Mouse (Mus musculus) Patski (cell line): ENCODE measurements around the gene Apoe. TPM values are rescaled to one million over a fixed set of nuclear protein-coding genes. Genes with fewer than 3 reads are reported as not detected.

Experiments used
- ATAC-seq: fragments of 100-300 bp; one replicate; pipeline ENCODE4 v1.8.0; 2021
- CTCF ChIA-PET: fragments of 350-600 bp; sonication (Branson Sonifier 250); formaldehyde crosslinking; loops from one replicate; lab custom pipeline; 2022; ENCODE audit warnings: inconsistent platforms; lab: Charles Lee
- POLR2A ChIA-PET: fragments of 350-600 bp; sonication (Branson Sonifier 250); formaldehyde crosslinking; loops from one replicate; lab custom pipeline; 2022; ENCODE audit warnings: antibody characterized with exemption, inconsistent platforms; lab: Charles Lee
- DNase-seq: peaks from one replicate; pipeline ENCODE4 v3.0.0-alpha.2; 2011; ENCODE audit warnings: low read depth, low spot score
- H3K27me3 ChIP-seq: fragments of 371-371 bp; one replicate; pipeline ENCODE4 v1.5.1; 2021
- CTCF ChIP-seq: fragments of 100-300 bp; IDR thresholded peaks from one replicate; pipeline ENCODE4 v1.5.1; 2021
- in situ Hi-C: fragments of 300-500 bp; cut with MboI; formaldehyde crosslinking; loops from 3 replicates; pipeline ENCODE4 v1.11.1; 2018; ENCODE audit warnings: low pct_unique_long_range_greater_than_20kb, mixed read lengths
- polyA plus RNA-seq: library from polyadenylated mRNA; unstranded; gene quantifications from one replicate; pipeline ENCODE4 v1.2.3, GENCODE M21; 2021

The Apoe gene
- polyA plus RNA-seq: 6.0 TPM

DNA sequence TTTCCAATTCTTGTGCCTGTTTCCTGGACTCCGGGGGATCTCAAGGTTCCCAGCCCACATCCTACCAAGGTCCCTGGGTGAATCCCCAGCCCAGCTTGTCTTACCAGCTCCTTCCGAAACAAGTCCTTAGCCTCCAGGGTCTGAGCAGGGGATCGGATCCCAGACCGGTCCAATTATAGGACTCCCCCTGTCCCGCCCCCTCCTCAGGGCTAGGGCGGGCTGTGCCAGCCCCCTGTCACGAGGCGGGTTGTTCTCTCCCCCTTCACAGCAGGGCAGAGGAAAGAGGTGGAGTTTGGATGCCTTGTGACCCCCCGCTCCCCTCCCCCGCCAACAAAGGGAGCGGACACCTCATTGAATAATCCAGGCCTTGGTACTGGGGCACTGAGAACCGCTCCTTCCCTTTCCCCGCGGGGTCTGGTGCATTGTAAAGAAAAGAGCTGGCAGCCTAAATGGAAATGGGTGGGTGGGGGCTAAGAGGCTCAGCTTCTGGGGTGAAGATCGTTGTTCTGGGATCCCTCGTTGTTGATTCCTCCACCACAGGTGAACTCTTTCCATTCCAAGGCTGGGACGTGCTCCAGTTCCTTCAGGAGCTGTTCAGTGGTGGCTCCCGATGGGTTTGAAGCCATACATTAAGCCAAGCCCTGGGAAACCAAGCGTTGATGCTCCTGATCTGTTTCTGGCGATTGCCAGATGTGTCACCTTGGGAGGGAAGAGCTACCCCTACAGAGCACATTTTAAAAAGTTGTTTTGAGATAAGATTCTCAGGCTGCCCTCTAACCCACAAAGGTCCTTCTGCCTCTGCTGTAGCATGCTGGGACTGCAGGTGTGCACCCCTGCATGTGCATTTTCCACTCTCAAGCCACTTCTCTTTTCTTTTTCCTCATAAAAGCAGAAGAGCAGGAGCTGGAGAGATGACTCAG lies at the start of gene Apoe:
Apoe (minus strand) TSS at position 282 of the 920 bp plus-strand sequence.
- DNase-seq: no peak
- in situ Hi-C loops: no loop called here
- CTCF ChIA-PET: interaction anchor here (1.0 to 10.2 kb wide), 3 partner anchors 21 to 191 kb away, joined by 3 to 120 read pairs (median 6); partner anchors contain the start of genes Apoc2 and Clptm1
- no peaks in the 10 kb centered on the region for H3K27me3 ChIP-seq
- no peak for TF ChIP-seq CTCF
- no peak for ATAC-seq
- POLR2A ChIA-PET: interaction anchor here (0.5 to 3.7 kb wide), 5 partner anchors 8 to 30 kb away, joined by 3 to 16 read pairs (median 4); no protein-coding TSS in a partner anchor

DNA sequence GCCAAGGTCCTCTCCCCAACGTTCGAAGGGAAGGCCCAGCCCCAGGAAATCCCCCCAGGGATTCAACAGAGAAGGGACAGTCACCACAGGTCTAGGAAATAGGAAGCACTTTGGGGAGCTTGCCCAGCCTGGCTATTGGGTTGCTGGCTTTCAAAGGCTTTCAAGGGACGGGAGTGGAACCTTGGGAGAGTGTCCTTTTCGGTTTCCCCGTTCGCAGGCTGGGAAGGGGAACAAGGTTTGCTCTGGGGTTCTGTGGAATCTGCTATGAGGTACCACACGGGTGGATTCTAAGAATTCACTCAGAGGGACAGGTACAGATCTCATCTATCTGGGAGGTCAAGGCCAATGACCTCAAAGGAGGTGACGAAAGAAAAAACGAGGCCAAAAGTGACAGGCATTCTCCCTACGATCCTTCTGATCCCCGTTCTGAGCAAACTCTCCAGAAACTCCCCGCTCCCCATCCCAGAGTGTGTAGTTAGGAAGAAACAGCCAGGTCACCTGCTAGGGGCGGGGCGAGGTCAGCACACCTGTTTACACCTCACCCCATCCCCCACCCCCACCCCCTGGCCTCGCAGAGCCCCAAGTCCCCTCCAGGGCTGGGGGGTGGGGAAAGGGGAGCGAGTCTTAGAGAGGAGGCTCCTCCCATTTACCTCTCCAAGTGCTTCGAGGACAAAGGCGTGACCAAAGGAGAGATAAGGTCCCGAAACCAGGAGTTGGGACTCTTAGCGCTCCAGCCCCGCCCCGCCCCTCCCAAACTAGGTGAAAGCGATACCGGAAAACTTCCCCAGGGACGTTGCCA lies 48.6 kb upstream of the Apoe start:
- no peaks in the 10 kb centered on the region for H3K27me3 ChIP-seq
- TF ChIP-seq CTCF: no peak
- no peak for DNase-seq
- POLR2A ChIA-PET: interaction anchor here (0.6 to 0.7 kb wide), 2 partner anchors 31 to 50 kb away, joined by 3 to 6 read pairs; no protein-coding TSS in a partner anchor
- no peak for ATAC-seq
- in situ Hi-C loops: no loop called here
- CTCF ChIA-PET: no interaction called here

DNA sequence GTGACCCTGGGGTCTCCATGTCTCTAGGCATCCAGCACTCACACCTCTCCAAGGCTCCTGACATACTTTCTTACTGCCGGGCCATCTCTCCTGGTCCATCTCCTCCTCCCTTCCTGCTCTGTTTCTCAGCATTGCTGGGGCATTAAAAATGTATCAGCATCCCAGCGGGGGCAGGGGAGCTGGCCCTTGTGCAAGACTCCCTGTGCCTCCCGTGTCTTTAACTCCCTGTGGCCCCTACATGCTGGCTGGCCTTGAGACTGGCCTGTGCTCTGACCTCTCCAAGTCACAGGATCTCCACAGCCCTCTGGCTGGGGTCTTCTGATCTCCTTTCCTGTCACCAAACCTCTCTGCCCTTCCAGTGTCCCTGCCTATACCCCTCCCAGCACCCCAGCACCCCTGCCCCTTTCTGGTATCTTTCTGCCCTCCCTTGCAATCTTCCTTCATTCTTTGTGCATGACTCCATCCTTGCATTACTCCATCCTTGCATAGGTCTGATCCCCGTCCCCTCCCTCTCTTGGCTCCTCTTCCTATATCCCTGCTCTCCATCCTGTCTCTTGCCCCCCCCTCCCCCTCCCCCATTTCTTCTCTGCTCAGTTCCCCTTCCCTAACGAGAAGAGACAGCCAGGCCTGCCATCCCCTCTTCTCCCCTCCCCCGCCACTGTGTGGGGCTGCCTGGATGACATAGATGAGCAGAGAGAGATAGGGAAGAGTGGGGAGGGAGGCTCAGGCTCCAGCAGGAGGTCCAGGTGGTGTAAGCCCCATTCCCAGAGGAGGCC lies 47.6 kb upstream of the Apoe start:
- ATAC-seq (peak; percentile 10), DNase-seq (no peak)
- ChIA-PET CTCF (no interaction called here), POLR2A (no interaction called here)
- in situ Hi-C loops: no loop called here
- TF ChIP-seq CTCF: no peak
- H3K27me3 ChIP-seq: no peaks in the 10 kb centered on the region

DNA sequence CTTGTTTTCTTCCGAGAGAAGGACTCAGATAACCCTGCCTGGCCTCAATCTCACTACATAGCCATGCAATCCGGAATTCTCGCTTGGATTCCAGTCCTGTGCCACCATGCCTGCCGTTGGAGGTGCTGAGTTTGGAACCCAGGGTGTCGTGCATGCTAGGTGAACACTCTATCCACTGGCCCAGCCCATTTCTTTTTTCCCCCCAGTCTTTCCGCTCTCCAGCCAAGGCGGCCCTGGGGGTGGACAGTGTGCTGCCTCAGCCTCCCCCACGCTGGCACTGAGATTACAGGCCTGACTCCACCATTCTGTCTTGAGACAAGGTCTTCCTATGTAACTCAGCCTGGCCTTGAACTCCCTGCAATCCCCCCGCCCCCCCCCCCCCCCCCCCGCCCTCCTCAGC lies 47.0 kb upstream of the Apoe start:
- in situ Hi-C loops: no loop called here
- no peak for TF ChIP-seq CTCF
- ChIA-PET POLR2A (no interaction called here), CTCF (no interaction called here)
- ATAC-seq (no peak), DNase-seq (no peak)
- H3K27me3 ChIP-seq: no peaks in the 10 kb centered on the region

DNA sequence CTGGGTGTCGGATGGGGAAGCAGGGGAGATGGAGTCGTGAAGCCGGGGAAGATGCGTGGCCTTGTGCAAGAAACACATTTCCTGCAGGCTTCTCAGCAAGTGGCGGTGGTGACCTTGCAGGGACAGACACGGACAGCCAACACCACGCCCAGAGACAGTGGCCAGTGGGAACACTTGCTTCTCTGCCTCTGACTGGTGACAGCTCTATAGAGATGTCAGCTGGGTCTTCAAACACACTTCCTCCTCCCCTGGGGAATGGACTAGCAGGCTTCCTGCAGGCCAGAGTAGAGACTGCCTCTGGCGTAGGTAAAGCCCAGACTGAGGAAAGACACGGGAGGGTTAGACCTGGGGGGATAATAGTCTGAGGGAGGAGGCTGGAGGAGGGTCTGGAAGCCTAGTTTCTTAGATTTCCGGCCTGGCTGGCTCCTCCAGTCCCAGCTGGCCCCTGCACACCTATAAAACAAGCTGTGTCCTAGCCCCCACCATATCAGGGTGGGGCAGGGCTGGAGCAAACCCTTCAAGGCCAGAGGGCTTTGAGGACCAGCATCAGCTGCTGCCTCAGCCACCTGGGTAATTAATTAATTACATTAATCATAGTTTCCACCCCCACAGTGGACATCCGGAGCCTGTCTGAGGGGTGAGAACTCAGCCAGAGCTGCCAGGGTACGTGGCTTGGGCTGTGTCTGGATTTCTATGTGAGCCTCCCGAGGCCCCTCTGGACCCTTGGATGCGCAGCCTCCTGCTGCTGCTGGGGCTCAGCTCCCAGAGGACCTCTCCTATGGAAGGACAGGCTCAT lies 45.8 kb upstream of the Apoe start:
- DNase-seq (no peak), ATAC-seq (no peak)
- POLR2A ChIA-PET: no interaction called here

DNA sequence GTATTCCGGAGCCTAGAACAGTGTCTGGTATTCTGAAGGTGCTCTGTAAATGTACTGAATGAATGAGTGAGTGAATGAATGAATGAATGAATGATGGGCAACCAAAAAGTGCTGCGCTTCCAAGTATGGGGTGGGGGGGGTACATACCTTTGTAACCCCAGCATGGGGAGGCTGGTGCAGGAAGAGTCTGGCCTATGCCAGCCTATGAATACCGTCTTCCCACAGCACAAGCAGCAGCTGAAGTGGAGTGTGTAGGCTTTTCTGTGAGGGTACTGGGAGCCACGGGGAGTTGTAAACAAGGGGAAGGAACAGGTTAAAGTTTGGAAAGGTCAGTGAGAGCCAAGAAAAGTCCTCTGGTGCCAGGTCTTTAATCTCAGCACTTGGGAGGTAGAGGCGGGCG lies 44.8 kb upstream of the Apoe start:
- ChIA-PET POLR2A (interaction anchor here (1.2 kb wide), 1 partner anchor 28 kb away, joined by 3 read pairs; no protein-coding TSS in a partner anchor), CTCF (interaction anchor here (0.9 kb wide), 1 partner anchor 75 kb away, joined by 3 read pairs; no protein-coding TSS in a partner anchor)
- in situ Hi-C loops: no loop called here
- no peak for TF ChIP-seq CTCF
- DNase-seq (no peak), ATAC-seq (no peak)
- H3K27me3 ChIP-seq: no peaks in the 10 kb centered on the region

More for the DNA sequence above, 45.8 kb upstream of the Apoe start:
- TF ChIP-seq CTCF: no peak
- in situ Hi-C loops: no loop called here
- H3K27me3 ChIP-seq: no peaks in the 10 kb centered on the region
- CTCF ChIA-PET: interaction anchor here (1.2 kb wide), 1 partner anchor 76 kb away, joined by 3 read pairs; no protein-coding TSS in a partner anchor

DNA sequence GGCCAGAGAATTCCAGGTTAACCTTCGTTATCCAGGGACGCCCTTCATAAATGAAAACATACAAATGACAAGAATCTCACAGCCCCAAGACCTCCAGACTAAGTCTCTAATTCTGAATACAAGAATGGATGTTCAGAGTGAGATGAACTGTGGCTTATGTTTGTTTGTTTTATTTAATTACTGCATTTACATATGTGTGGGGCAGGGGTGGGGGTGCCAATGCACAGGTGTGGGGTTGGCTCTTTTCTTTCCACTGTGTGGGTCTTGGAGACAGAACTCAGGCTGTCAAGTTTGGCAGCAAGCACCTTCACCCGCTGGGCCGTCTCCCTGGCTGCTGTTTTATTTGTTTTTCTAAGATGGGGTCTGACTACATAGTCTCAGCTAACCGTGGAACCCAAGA lies 43.5 kb upstream of the Apoe start:
- TF ChIP-seq CTCF: no peak
- ChIA-PET POLR2A (interaction anchor here (0.7 to 1.2 kb wide), 2 partner anchors 26 to 61 kb away, joined by 3 read pairs; no protein-coding TSS in a partner anchor), CTCF (no interaction called here)
- in situ Hi-C loops: no loop called here
- DNase-seq: no peak
- ATAC-seq: no peak
- no peaks in the 10 kb centered on the region for H3K27me3 ChIP-seq

DNA sequence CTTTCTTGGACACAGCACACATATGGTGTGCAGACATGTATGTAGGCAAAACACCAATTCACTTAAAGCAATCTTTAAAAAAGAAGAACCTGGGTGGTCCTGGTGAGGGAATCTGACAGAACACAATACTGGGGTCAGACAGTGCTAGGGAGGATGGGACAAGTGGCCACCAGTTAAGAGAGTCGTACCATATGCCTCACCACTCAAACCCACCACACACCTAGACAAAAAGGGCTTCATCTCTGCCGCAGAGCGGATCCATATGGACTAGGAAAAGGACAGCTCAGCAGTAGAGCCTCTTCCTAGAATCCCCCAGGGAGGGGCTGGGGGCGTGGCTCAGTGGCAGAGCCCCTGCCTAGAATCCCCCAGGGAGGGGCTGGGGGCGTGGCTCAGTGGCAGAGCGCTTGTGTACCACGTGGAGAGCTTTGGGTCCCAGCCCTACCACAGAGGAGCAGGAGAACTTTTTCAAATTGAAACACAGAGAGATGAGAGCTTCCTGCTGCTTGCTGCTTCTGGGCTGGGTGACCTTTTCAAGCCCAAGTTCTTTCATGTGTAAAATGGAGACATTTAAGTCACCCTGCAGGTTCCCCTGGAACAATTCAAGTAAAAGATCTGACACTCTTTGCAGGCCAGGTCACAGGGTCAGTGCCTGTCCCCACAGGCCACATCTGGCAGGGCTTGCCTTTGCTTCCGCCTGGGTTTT lies 42.5 kb upstream of the Apoe start:
- TF ChIP-seq CTCF: no peak
- CTCF ChIA-PET: interaction anchor here (1.9 kb wide), 1 partner anchor 72 kb away, joined by 5 read pairs; no protein-coding TSS in a partner anchor

More for the DNA sequence above, 42.5 kb upstream of the Apoe start:
- no peaks in the 10 kb centered on the region for H3K27me3 ChIP-seq
- ATAC-seq: no peak
- in situ Hi-C loops: no loop called here
- POLR2A ChIA-PET: no interaction called here
- no peak for DNase-seq
